Mouse (Mus musculus) CH12.LX (cell line): ENCODE data around the gene Ercc6l2. TPM values are rescaled to one million over a fixed set of nuclear protein-coding genes. Genes with fewer than 3 reads are reported as not detected.

Source experiments
- DNase-seq: peaks from one replicate; pipeline ENCODE4 v3.0.0-alpha.2; 2013; ENCODE audit errors: extremely low read depth
- H3K27ac ChIP-seq: 2 replicates; pipeline ENCODE4 v1.5.1; 2012; ENCODE audit warnings: low read depth, mild to moderate bottlenecking, control low read depth, moderate library complexity; ENCODE audit not compliant: insufficient read depth
- H3K27me3 ChIP-seq: replicated peaks from 2 replicates; pipeline ENCODE3; 2012; ENCODE audit warnings: inconsistent platforms
- H3K36me3 ChIP-seq, 2 experiments: replicated peaks in 1 of 2; 2 replicates each; pipeline versions ENCODE3 to v1.6.1; 2012; ENCODE audit warnings: inconsistent platforms in 1 of 2, low read length in 1 of 2, mild to moderate bottlenecking in 1 of 2, mixed read lengths in 1 of 2, moderate library complexity in 1 of 2; ENCODE audit not compliant: control insufficient read depth in 1 of 2, insufficient read depth in 1 of 2
- H3K4me1 ChIP-seq, 2 experiments: 2 replicates each; pipeline ENCODE4 v1.6.1; 2012; ENCODE audit warnings: inconsistent platforms in 1 of 2, moderate library complexity in 1 of 2; ENCODE audit not compliant: insufficient read depth in 2 of 2, control insufficient read depth in 1 of 2
- H3K4me2 ChIP-seq: 2 replicates; pipeline ENCODE4 v1.6.1; 2012; ENCODE audit warnings: low read depth, mild to moderate bottlenecking, control low read depth; ENCODE audit not compliant: poor library complexity, insufficient read depth, severe bottlenecking
- H3K4me3 ChIP-seq, 3 experiments: fragments of 150-350 bp in 1 of 3; sonication (generic) in 1 of 3; replicated peaks in 1 of 3; 2 replicates each; pipeline versions ENCODE3 to v1.5.1; 2011 to 2012; ENCODE audit warnings: low read depth in 2 of 3, low read length in 2 of 3, mild to moderate bottlenecking in 2 of 3, moderate library complexity in 2 of 3, control low read depth in 1 of 3, improper control_type of control experiment in 1 of 3, inconsistent platforms in 1 of 3, mixed read lengths in 1 of 3; ENCODE audit not compliant: poor library complexity in 1 of 3
- H3K79me2 ChIP-seq: replicated peaks from 2 replicates; pipeline ENCODE4 v1.6.1; 2012; ENCODE audit warnings: mild to moderate bottlenecking, moderate library complexity; ENCODE audit not compliant: control insufficient read depth, poor library complexity, insufficient read depth, severe bottlenecking; ENCODE audit errors: extremely low read depth
- H3K9ac ChIP-seq: 2 replicates; pipeline ENCODE4 v1.6.1; 2012; ENCODE audit warnings: low read depth, mild to moderate bottlenecking, control low read depth, moderate library complexity; ENCODE audit not compliant: insufficient read depth
- H3K9me3 ChIP-seq: replicated peaks from 2 replicates; pipeline ENCODE3; 2012; ENCODE audit warnings: low read length, inconsistent platforms, mixed read lengths
- BHLHE40 ChIP-seq: IDR thresholded peaks from 2 replicates; pipeline ENCODE4 v1.6.1; 2011; ENCODE audit warnings: mild to moderate bottlenecking, low read depth, low read length, improper control_type of control experiment
- CHD1 ChIP-seq: IDR thresholded peaks from 2 replicates; pipeline ENCODE4 v1.6.1; 2012; ENCODE audit warnings: low read depth, low read length, improper control_type of control experiment, inconsistent platforms
- CTCF ChIP-seq, 2 experiments: IDR thresholded peaks in 1 of 2; conservative IDR thresholded peaks in 1 of 2; 2 replicates each; pipeline ENCODE4 v1.5.1; 2011 to 2012; ENCODE audit warnings: low read depth in 2 of 2, low read length in 2 of 2, improper control_type of control experiment in 1 of 2, inconsistent platforms in 1 of 2, mild to moderate bottlenecking in 1 of 2, moderate library complexity in 1 of 2
- E2F4 ChIP-seq: IDR thresholded peaks from 2 replicates; pipeline ENCODE4 v1.6.1; 2011; ENCODE audit warnings: low read depth, low read length, improper control_type of control experiment; ENCODE audit not compliant: insufficient replicate concordance
- EP300 ChIP-seq: IDR thresholded peaks from 2 replicates; pipeline ENCODE4 v1.6.1; 2011; ENCODE audit warnings: low read length, improper control_type of control experiment
- GABPA ChIP-seq: IDR thresholded peaks from 2 replicates; pipeline ENCODE4 v1.6.1; 2012; ENCODE audit warnings: low read depth, low read length, improper control_type of control experiment, inconsistent platforms; ENCODE audit not compliant: insufficient replicate concordance
- HCFC1 ChIP-seq: IDR thresholded peaks from 2 replicates; pipeline ENCODE4 v1.6.1; 2012; ENCODE audit warnings: low read depth, mild to moderate bottlenecking, inconsistent platforms, low read length, improper control_type of control experiment
- IRF4 ChIP-seq: IDR thresholded peaks from 2 replicates; pipeline ENCODE4 v1.6.1; 2014; ENCODE audit warnings: low read depth, mild to moderate bottlenecking, inconsistent platforms, low read length, improper control_type of control experiment
- JUN ChIP-seq: IDR thresholded peaks from 2 replicates; pipeline ENCODE4 v1.6.1; 2011; ENCODE audit warnings: low read depth, mild to moderate bottlenecking, low read length, improper control_type of control experiment, moderate library complexity; ENCODE audit not compliant: insufficient read depth
- KAT2A ChIP-seq: IDR thresholded peaks from 2 replicates; pipeline ENCODE4 v1.6.1; 2012; ENCODE audit warnings: low read length, improper control_type of control experiment, inconsistent platforms; ENCODE audit not compliant: insufficient replicate concordance
- MAX ChIP-seq: IDR thresholded peaks from 2 replicates; pipeline ENCODE4 v1.6.1; 2011; ENCODE audit warnings: low read length, improper control_type of control experiment
- MEF2A ChIP-seq: IDR thresholded peaks from 2 replicates; pipeline ENCODE4 v1.6.1; 2014; ENCODE audit warnings: low read depth, mild to moderate bottlenecking, inconsistent platforms, low read length, improper control_type of control experiment, borderline replicate concordance
- MXI1 ChIP-seq: IDR thresholded peaks from 2 replicates; pipeline ENCODE4 v1.6.1; 2011; ENCODE audit warnings: mild to moderate bottlenecking, low read depth, low read length, improper control_type of control experiment
- NELFE ChIP-seq: IDR thresholded peaks from 2 replicates; pipeline ENCODE4 v1.6.1; 2011; ENCODE audit warnings: low read depth, low read length, improper control_type of control experiment
- NRF1 ChIP-seq: IDR thresholded peaks from 2 replicates; pipeline ENCODE4 v1.6.1; 2014; ENCODE audit warnings: low read depth, mild to moderate bottlenecking, inconsistent platforms, low read length, improper control_type of control experiment, moderate library complexity
- PAX5 ChIP-seq: IDR thresholded peaks from 2 replicates; pipeline ENCODE4 v1.6.1; 2012; ENCODE audit warnings: low read length, inconsistent platforms, mixed read lengths
- POLR2AphosphoS2 ChIP-seq: IDR thresholded peaks from 2 replicates; pipeline ENCODE4 v1.6.1; 2011; ENCODE audit warnings: low read depth, low read length, improper control_type of control experiment
- RAD21 ChIP-seq: IDR thresholded peaks from 2 replicates; pipeline ENCODE4 v1.6.1; 2011; ENCODE audit warnings: low read depth, mild to moderate bottlenecking, low read length, improper control_type of control experiment, moderate library complexity
- RCOR1 ChIP-seq: conservative IDR thresholded peaks from 2 replicates; pipeline ENCODE4 v1.6.1; 2012; ENCODE audit warnings: low read depth, mild to moderate bottlenecking, inconsistent platforms, low read length, improper control_type of control experiment
- SIN3A ChIP-seq: IDR thresholded peaks from 2 replicates; pipeline ENCODE4 v1.6.1; 2012; ENCODE audit warnings: low read length, improper control_type of control experiment, inconsistent platforms
- UBTF ChIP-seq: IDR thresholded peaks from 2 replicates; pipeline ENCODE4 v1.6.1; 2012; ENCODE audit warnings: low read depth, mild to moderate bottlenecking, inconsistent platforms, low read length, improper control_type of control experiment, moderate library complexity
- ZC3H11A ChIP-seq: IDR thresholded peaks from 2 replicates; pipeline ENCODE4 v1.6.1; 2012; ENCODE audit warnings: low read depth, mild to moderate bottlenecking, inconsistent platforms, low read length, improper control_type of control experiment
- ZKSCAN1 ChIP-seq: IDR thresholded peaks from 2 replicates; pipeline ENCODE4 v1.6.1; 2012; ENCODE audit warnings: low read depth, inconsistent platforms, low read length, improper control_type of control experiment, borderline replicate concordance
- ZNF384 ChIP-seq: IDR thresholded peaks from 2 replicates; pipeline ENCODE4 v1.6.1; 2012; ENCODE audit warnings: low read depth, low read length, improper control_type of control experiment, inconsistent platforms
- dilution Hi-C: fragments of 300-500 bp; cut with MboI; formaldehyde crosslinking; loops from 2 replicates; pipeline ENCODE4 v1.14.3; 2020; ENCODE audit warnings: low sequenced_read_pairs; ENCODE audit not compliant: extremely low pct_unique_long_range_greater_than_20kb, extremely low pct_ligation_motif_present
- in situ Hi-C: fragments of 300-500 bp; cut with MboI; formaldehyde crosslinking; loops from 3 replicates; pipeline ENCODE4 v1.14.3; 2019; ENCODE audit warnings: low sequenced_read_pairs, low pct_ligation_motif_present, low pct_unique_long_range_greater_than_20kb, mixed read lengths
- polyA plus RNA-seq: library from polyadenylated mRNA; unstranded; fragments of >175 nt; gene quantifications from 2 replicates; pipeline ENCODE4 v1.2.1, GENCODE M21; 2012; ENCODE audit warnings: low read depth; ENCODE audit not compliant: insufficient read length
- total RNA-seq, 2 experiments: library from RNA; depleted of rRNA; stranded (reverse); fragments of 300-350 nt in 1 of 2; fragments of >200 nt in 1 of 2; gene quantifications; 2 replicates each; pipeline ENCODE4 v1.2.3; 2012 to 2014

Gene Ercc6l2
- total and polyA plus RNA-seq, 3 experiments, result 44.3 to 97.0 (median 62.5) TPM

DNA sequence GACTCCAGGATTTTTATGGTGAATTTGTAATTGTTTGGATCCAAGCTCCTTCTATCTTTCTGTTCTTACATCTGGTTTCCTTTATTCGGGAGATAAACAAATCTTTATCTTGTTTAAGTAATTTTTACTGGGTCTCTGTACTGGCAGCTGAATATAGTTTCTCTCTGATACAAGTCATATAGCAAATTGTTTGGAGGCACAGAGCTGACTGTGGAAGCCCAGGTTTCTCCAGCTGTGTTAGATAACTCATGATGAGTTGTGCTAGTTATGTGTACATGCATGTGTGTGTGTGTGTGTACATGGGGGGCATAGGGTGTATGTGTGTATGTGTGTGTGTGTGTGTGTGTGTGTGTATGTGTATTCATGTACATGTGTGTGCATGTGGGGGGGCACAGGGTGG lies 125.2 kb downstream of the Ercc6l2 start:
- no peaks in the 10 kb centered on the region for H3K79me2 ChIP-seq

DNA sequence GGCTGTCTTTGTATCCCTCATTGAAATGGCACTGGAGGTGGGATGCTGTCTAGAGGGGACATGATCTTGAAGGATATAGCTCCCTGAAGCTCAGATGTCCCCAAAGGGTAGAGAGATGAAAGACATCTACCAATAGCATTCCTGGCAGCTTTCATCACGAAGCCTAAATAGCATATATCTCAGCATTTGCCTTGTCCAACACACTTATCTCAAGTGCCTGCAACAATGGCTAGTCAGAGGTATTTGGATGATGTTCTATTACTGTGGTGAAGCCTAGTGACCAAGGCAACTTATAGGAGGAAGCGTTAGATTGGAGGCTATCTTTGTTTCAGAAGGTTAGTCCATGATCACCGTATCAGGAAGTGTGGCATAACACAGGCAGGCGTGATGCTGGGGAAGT lies 126.1 kb downstream of the Ercc6l2 start:
- dilution Hi-C loops (no loop called here), in situ Hi-C loops (no loop called here)
- H3K79me2 ChIP-seq, result no peaks in the 10 kb centered on the region
- H3K36me3 ChIP-seq, result no peaks in the 10 kb centered on the region
- H3K4me3 ChIP-seq, result no peak overlapping the region
- H3K9ac ChIP-seq, result no peak overlapping the region
- no peaks in the 10 kb centered on the region for H3K27me3 ChIP-seq
- H3K4me1 ChIP-seq, result peaks cover 0 to 10% of the 10 kb centered on the region in 2 experiments; a peak in 1 of 4 replicates
- DNase-seq, result no peak
- no peak for TF ChIP-seq RCOR1
- TF ChIP-seq ZC3H11A, result no peak
- TF ChIP-seq ZKSCAN1, result no peak
- TF ChIP-seq IRF4, result no peak
- no peak for TF ChIP-seq GABPA
- TF ChIP-seq BHLHE40, result no peak
- no peak for TF ChIP-seq RAD21
- no peak for TF ChIP-seq JUN
- TF ChIP-seq HCFC1, result no peak
- no peak for TF ChIP-seq EP300
- TF ChIP-seq MXI1, result no peak
- TF ChIP-seq CTCF (conservative IDR thresholded peaks at IDR 0.05 in 1 of 2, IDR thresholded peaks at IDR 0.05 in 1 of 2; ENCODE audit: low read depth in 2 of 2, low read length in 2 of 2), result no peak
- TF ChIP-seq SIN3A, result no peak
- no peak for TF ChIP-seq PAX5
- no peak for TF ChIP-seq MEF2A
- no peak for TF ChIP-seq E2F4
- no peak for TF ChIP-seq KAT2A
- H3K27ac ChIP-seq, result no peak overlapping the region
- H3K9me3 ChIP-seq, result no peaks in the 10 kb centered on the region
- no peak overlapping the region for H3K4me2 ChIP-seq

More for the DNA sequence above, 125.2 kb downstream of the Ercc6l2 start:
- Histone ChIP-seq H3K4me1 (peaks cover 0 to 10% of the 10 kb centered on the region in 2 experiments; a peak in 1 of 4 replicates), H3K4me2 (no peak overlapping the region), H3K9ac (no peak overlapping the region), H3K27me3 (no peaks in the 10 kb centered on the region), H3K36me3 (no peaks in the 10 kb centered on the region), H3K27ac (no peak overlapping the region), H3K9me3 (no peaks in the 10 kb centered on the region), H3K4me3 (no peak overlapping the region)
- TF ChIP-seq GABPA (no peak), POLR2AphosphoS2 (no peak), NELFE (no peak), MAX (no peak), KAT2A (no peak), NRF1 (no peak), ZC3H11A (no peak), UBTF (no peak), CHD1 (no peak), MEF2A (no peak), RAD21 (no peak), ZNF384 (no peak)
- DNase-seq, result no peak
- in situ Hi-C loops, result no loop called here
- dilution Hi-C loops, result no loop called here
